Mouse (Mus musculus): ENCODE measurements at regions not wholly inside any gene's neighbourhood (a gene's known extent, or its start where the extent isn't known, plus 50 kb on each side); places are given as distances from the start of the nearest gene placed in this dataset.
A peak's percentile ranks its signal among the peaks of the same experiment; 100 is the strongest.
"Not testable (repeated sequence)": the region's sequence is repeated elsewhere in the genome, so short reads cannot be mapped to it uniquely, and the experiment has no call there.

DNA sequence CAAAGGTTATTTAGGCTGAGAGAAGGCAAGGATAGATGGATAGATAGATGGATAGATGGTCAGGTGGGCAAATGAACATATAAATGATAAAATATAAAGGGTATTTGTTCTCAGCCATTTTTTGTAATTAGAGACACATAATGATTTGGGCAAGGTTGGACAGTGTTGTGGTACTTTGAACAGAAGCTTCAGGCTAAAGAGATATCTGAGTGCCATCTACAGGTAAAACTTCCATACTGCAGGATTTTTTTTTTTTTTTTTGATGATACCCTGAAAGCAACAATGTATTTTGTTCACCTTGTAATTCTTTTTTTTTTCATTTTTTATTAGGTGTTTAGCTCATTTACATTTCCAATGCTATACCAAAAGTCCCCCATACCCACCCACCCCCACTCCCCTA is 110.1 kb upstream of the Trabd2b start:
- DNase-seq, result no peak

DNA sequence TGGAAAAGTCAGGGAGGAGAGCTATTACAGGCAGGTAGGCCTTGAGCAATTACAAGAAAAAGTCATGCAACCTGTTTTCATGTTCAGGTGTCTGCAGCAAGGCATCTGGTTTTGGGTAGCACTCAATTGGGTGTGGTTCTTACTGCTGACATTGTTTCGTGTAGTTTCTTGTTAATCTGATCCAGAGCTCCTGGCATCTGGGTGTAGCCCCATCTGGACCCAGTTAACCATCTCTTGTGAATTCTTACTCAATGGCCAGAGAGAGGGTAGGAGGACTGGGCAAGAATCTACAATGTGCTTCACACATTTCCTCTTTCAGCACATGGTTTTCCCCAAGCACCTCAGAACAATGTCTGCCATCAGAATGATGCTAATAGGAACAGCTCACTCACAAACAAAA is 108.0 kb upstream of the Trabd2b start:
- DNase-seq, result not testable (repeated sequence)

DNA sequence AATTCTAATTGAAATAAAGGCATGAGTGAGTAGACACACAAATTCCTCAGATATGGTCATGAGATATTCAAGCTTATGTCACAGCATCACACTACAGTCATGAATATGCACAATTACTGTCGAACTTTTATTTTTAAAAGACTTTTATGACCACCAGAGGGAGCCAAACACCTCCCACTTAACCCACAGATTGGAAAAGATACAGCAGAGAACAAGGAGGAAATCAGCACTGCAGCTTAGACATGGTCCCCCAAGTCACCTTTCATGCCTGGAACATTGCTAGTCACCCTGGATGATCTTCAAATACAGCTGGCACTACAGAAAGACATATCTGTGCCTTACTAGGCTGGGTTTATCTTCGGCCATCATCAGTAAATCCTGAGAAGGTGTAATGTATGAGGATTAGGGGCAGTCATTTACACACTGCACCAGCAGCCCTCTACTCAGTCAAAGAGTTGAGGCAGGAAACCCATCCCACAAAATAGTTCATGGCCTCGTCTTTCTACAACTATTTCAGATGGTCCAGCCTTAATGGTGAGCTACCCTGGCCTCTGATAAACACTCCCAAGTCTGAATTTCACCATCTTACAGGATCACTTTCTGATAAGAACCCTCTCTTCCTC is 106.0 kb upstream of the Trabd2b start:
- DNase-seq, result no peak

GRCm38 (mm10) chr4:114304654-114305053 is 101.9 kb upstream of the Trabd2b start:
- no peak for DNase-seq

- no peak for DNase-seq
These were observed 99.0 kb upstream of the Trabd2b start for GRCm38 (mm10) chr4:114307491-114307890.

GRCm38 (mm10) chr4:114308518-114308917 is 98.0 kb upstream of the Trabd2b start:
- no peak for DNase-seq

- DNase-seq, result no peak
These were observed 91.5 kb upstream of the Trabd2b start for GRCm38 (mm10) chr4:114315051-114315450.

DNA sequence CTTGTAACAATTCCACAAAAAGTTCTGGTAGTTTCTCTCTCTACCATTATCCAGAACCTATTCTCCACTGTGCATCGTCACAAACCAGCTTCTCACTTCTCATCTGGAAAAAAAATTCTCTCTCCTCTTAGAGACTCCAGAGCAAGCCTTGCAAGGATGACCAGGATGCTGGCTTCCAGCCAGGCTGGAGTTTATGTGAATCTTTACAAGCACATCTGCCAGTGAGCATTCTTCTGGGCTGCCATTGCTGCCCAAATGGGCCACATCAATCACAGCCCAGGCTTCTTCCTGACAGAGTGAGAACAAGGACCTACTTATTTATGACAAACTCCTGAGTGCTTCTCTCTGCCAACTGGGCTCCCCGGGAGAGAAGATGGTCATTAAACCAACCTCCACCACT is 91.0 kb upstream of the Trabd2b start:
- DNase-seq, result no peak

DNA sequence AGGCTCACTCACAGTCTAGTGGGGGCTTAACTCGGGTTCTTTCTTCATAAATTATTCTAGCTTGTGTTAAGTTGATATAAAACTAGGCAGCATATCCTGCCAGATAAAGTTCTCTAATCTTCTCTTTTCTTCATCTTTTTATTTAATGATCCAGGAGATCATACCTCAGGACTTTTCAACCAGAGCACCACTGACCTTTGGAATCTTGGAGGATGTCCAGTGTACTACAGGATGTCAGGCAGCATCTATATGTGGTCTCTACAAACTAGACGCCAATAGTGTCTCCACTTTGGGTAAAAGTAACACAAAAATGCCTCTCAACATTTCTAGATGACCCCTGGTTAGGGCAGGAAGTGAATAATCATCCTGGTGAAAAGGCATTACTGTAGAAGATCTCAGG is 89.4 kb upstream of the Trabd2b start:
- DNase-seq, result no peak

DNA sequence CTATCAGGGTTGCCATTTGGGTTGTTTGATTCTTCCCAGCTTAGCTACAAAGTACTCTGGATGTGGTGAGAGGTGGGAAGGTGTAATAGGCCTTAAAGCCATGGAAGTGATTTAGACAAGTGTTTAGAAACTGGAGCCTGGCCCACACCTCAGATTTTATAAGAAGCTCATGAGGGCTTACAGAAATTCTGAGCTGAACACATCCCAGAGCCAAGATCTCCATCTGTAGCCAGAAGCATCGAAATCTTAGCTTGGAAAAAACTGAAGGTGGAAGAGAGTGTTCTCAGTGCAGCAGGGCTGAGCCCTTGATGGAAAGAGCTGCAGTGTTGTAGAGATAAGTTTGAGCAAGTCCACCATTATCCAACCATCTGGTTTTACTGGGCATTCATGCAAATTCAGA is 86.4 kb upstream of the Trabd2b start:
- DNase-seq, result no peak

DNA sequence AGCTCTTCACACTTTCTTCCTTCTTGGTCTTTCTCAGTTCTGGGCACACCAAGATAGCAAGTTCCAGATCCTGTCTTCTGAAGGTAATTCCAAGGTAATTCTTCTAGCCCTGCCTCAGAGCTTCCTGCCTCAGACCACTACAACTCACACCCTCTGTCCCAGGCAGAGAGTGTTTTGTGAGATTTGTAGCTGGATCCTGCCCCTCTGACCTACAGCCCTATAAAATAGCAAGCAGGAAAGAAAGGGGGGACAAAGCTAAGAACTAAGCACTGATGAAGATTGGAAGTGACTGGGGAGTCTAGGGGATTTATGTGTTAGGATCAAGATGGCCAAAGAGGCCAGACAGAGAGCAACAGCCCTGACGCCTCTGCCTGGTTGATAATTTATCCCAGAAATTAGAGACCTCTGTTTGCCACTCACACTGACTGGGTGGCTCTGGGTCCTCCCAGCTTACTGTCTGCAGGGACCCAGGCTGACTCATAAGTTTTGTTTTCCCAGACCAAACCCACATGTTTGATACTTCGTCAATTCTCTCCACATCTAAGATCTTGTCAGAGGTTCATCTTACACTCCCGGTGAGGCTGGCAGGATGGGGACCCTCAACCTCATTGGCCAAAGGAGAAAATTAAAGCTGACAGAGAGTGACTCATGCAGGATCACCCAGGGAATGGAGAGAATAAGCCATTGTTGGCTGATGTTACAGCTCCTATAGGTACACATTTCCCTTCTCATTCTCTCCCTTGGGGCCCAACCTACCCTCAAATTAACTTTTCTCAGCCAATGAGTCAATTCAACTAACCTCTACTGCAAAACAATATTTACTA is 84.8 kb upstream of the Trabd2b start:
- DNase-seq, result no peak

GRCm38 (mm10) chr4:114329978-114330377 is 76.5 kb upstream of the Trabd2b start:
- DNase-seq, result no peak

DNA sequence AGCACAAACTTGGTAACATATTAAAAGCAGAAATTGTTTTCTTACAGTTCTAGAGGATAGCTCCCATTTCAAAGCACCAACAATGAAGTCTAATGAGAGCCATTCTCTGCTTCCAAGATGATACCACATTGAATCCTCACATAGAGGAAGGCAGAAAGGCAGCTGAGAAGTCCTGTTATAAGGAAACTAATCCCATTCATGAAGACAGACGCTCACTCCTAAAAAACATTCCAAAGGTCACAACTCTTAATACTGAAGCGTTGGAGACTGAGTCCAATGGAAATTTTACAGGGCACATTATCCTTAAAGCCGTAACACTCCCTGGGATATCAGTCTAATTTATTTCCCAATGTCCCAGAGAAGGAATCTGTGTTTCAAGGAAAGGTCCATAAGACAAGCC is 75.4 kb upstream of the Trabd2b start:
- no peak for DNase-seq

DNA sequence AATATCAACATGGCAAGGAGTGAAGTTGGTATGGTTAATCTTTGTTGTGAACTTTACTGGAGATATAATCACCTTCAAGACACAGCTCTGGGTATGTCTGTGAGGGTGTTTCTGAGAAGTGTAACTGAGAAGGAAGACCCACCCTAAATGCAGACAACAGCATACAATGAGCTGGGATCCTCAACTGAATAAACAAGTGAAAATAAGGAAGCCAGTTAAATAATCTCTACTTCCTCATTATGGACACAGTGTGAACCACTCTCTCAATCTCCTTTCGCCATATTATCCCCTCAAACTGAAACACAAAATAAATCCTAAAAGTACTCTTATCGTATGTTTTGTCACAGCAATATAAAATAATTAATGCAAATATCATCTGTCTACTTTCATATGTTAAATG is 71.7 kb upstream of the Trabd2b start:
- no peak for DNase-seq

- no peak for DNase-seq
These were observed 70.3 kb upstream of the Trabd2b start for GRCm38 (mm10) chr4:114336029-114336746.

GRCm38 (mm10) chr4:114336747-114337090 is 69.8 kb upstream of the Trabd2b start:
- DNase-seq, result no peak

DNA sequence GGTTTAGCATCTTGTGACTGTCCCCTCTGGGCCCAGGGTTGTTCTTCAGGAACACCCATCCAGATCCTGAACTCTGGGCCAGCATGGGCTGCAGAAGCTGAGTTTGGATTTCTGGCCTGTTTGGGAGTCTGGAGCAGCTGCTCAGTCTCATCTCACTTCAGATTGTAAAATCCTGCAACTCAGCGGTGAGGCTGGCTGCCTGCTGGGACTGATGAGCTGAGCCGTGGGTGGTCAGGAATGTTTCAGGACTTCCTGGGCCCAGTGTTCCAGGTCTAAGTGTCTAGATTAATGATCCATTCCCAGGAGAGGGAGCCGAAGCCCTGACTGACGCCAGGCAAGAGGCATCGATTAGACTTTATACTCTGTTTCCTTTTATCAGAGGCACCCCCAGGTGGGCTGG is 66.7 kb upstream of the Trabd2b start:
- DNase-seq, result no peak

- DNase-seq, result no peak
These were observed 61.4 kb upstream of the Trabd2b start for GRCm38 (mm10) chr4:114345154-114345553.

GRCm38 (mm10) chr4:114346068-114346747 is 60.3 kb upstream of the Trabd2b start:
- peak; percentile 5 for DNase-seq

DNA sequence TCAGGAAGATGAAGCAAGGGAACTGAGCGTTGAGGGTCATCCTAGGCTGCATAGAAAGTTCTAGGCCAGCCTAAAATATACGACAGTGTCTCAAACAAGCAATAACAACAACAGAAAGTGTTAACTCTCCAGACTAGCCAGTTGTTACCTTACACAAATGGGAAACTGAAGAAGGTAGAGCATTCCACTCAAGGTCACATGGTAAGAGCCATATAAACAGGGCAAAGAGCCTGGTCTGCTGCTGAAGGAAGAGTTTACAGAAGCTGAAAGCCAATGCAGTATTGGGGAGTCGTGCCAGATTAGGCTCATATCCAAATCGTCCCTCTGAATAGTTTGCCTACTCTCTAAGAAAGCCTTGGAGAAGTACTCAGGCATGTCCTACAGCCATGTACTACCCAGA is 59.6 kb upstream of the Trabd2b start:
- no peak for DNase-seq

DNA sequence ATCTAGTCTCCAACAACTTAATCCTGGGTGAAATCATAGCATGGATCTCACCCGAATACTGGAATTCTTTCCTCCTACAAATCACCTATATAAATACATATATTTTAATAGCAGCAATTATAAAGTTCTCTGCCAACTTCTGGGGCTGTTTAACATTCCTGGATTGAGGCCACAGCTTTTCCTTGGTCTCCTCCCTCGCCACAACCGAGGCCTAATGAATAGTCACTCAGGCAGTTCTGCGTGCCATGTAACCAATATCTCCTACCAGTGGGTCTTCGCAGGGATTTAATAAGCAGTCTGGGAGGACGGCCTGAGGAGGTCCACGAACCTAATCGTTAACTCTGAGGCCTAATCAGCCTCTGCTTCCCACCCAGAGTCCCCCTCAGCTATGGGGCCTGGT is 56.9 kb upstream of the Trabd2b start:
- no peak for DNase-seq

GRCm38 (mm10) chr4:114351282-114351681 is 55.2 kb upstream of the Trabd2b start:
- DNase-seq, result no peak

- no peak for DNase-seq
These were observed 53.5 kb upstream of the Trabd2b start for GRCm38 (mm10) chr4:114353058-114353457.
